Mouse (Mus musculus) colon, adult 2 months (tissue): ENCODE results near the gene Olfr734. TPM values are rescaled to one million over a fixed set of nuclear protein-coding genes. Genes with fewer than 3 reads are reported as not detected.

Source experiments
- polyA plus RNA-seq: library from polyadenylated mRNA; depleted of rRNA; stranded (reverse); fragments of >200 nt; gene quantifications from 2 replicates; pipeline ENCODE4 v1.2.3, GENCODE M21; 2012; rRNA removed

The Olfr734 gene
- not detected in 2 replicates for polyA plus RNA-seq

GRCm38 (mm10) chr14:50326661-50327060 is at the start of gene Olfr734:
Olfr734 (minus strand) TSS chr14:50326761.

DNA sequence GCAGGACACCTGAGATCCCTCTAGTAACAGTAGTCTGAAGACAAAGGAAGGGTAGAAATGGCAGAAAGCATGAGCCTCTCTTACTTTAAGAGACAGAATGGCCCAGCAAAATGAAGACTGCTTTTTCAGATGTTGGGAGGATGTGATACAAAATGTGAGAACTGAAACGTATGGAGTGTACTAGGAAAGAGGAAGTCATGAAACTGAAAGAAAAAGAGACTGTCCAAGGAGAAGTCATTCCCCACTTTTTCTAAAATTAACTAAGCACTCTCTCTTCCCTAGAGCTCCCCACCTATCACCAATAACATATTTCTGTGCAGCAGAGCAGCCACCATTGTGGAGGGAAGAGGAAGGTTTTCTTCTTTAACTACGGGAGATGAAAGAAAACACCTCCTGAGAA is 31.0 kb upstream of the Olfr734 start, which contains the start of gene Tlr11:
Tlr11 (plus strand) TSS at position 322 of the 400 bp plus-strand sequence.

DNA sequence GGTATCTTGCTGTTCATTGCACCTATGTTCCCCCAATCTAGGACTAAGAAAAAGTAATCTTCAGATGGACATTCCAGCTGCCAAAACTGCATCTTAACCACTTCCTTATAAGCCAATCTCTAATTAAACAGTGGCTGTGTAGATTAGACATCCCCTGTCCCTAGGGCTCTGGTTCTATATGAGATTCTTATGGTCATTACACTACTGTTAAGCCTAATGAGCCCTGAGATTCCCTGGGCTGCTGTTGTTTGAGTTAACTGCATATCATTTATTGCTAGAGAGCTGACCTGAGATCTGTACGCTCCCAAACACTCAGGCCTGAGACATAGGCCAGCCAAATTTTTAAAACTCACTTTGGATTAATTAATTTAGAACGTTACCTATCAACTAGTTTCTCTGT is 22.2 kb upstream of the Olfr734 start, which contains the start of gene Olfr735:
Olfr735 (minus strand) TSS at position 77 of the 400 bp plus-strand sequence.

GRCm38 (mm10) chr14:50301422-50301821 is 25.1 kb downstream of the Olfr734 start, which contains the start of gene Olfr733:
Olfr733 (minus strand) TSS chr14:50301522.

GRCm38 (mm10) chr14:50284106-50284505 is 42.5 kb downstream of the Olfr734 start, which contains the start of gene Olfr732:
Olfr732 (minus strand) TSS chr14:50284206.

Other genes starting within 250 kb of the Olfr734 start
- not detected in 2 replicates for gene Olfr726, start 235.8 kb downstream of the Olfr734 start, polyA plus RNA-seq
- not detected in 2 replicates for gene Olfr727, start 203.6 kb downstream of the Olfr734 start, polyA plus RNA-seq
- not detected in 2 replicates for gene Olfr728, start 184.1 kb downstream of the Olfr734 start, polyA plus RNA-seq
- gene Olfr729, start 173.9 kb downstream of the Olfr734 start, polyA plus RNA-seq, result not detected in 2 replicates
- gene Olfr730, start 138.6 kb downstream of the Olfr734 start, polyA plus RNA-seq, result not detected in 2 replicates
- gene Olfr731, start 84.9 kb downstream of the Olfr734 start, polyA plus RNA-seq, result not detected in 2 replicates
- gene Olfr732, start 42.6 kb downstream of the Olfr734 start, polyA plus RNA-seq, result not detected in 2 replicates
- not detected in 2 replicates for gene Olfr733, start 25.2 kb downstream of the Olfr734 start, polyA plus RNA-seq
- gene Olfr735, start 22.1 kb upstream of the Olfr734 start, polyA plus RNA-seq, result not detected in 2 replicates
- gene Tlr11, start 31.2 kb upstream of the Olfr734 start, polyA plus RNA-seq, result 0.14 and 0.21 TPM in 2 replicates
- gene Olfr736, start 54.4 kb upstream of the Olfr734 start, polyA plus RNA-seq, result not detected in 2 replicates
- gene Olfr738, start 80.8 kb upstream of the Olfr734 start, polyA plus RNA-seq, result not detected in 2 replicates
- gene Olfr739, start 91.9 kb upstream of the Olfr734 start, polyA plus RNA-seq, result not detected in 2 replicates
- not detected in 2 replicates for gene Olfr740, start 118.8 kb upstream of the Olfr734 start, polyA plus RNA-seq
- gene Olfr741, start 146.0 kb upstream of the Olfr734 start, polyA plus RNA-seq, result not detected in 2 replicates
- gene Olfr742, start 176.8 kb upstream of the Olfr734 start, polyA plus RNA-seq, result not detected in 2 replicates
- not detected in 2 replicates for gene Olfr743, start 195.1 kb upstream of the Olfr734 start, polyA plus RNA-seq